Mouse (Mus musculus) heart, adult 2 months (tissue): ENCODE measurements at regions not wholly inside any gene's neighbourhood (a gene's known extent, or its start where the extent isn't known, plus 50 kb on each side); places are given as distances from the start of the nearest gene placed in this dataset.

Experiments used
- CTCF ChIP-seq: fragments of 200-600 bp; IDR thresholded peaks from 2 replicates; pipeline ENCODE4 v1.8.1; 2022; ENCODE audit warnings: antibody characterized with exemption, mild to moderate bottlenecking, moderate library complexity
- EP300 ChIP-seq: fragments of 200-500 bp; IDR thresholded peaks from 2 replicates; pipeline ENCODE4 v1.6.1; 2011; ENCODE audit warnings: low read depth, low read length, control low read depth; ENCODE audit not compliant: insufficient read depth
- POLR2A ChIP-seq: fragments of 200-500 bp; IDR thresholded peaks from 2 replicates; pipeline ENCODE4 v1.6.1; 2011; ENCODE audit warnings: mild to moderate bottlenecking, low read depth, low read length, control low read depth; ENCODE audit not compliant: insufficient read depth

- TF ChIP-seq POLR2A (no peak), CTCF (peak; percentile 89), EP300 (0 out of 2 replicates have a peak, but pooled peaks have one; percentile 10)
These were observed 127.2 kb downstream of the Atxn7l3b start for GRCm38 (mm10) chr10:112801560-112801959.
